Mouse (Mus musculus) spleen, postnatal 4 days (tissue): ENCODE measurements around the gene Thoc6.
A peak's percentile ranks its signal among the peaks of the same experiment; 100 is the strongest.

Experiments
- DNase-seq, 2 experiments: peaks; one replicate each; pipeline ENCODE4 v3.0.0; 2022; ENCODE audit warnings: low spot score in 2 of 2

Gene Thoc6

GRCm38 (mm10) chr17:23673424-23674073 lies at the start of gene Thoc6, which contains the start of gene Hcfc1r1:
Gene Thoc6, minus strand, starts transcription at chr17:23673882.
Gene Hcfc1r1, plus strand, starts transcription at chr17:23673596.
- DNase-seq, result peak; percentile 84 to 92

- no peak for DNase-seq
Measured at GRCm38 (mm10) chr17:23722376-23723125, 48.9 kb upstream of the Thoc6 start, which contains the start of gene 1520401A03Rik. Gene 1520401A03Rik, minus strand, starts transcription at chr17:23722783.

GRCm38 (mm10) chr17:23721886-23722285 lies 48.2 kb upstream of the Thoc6 start:
- no peak for DNase-seq

GRCm38 (mm10) chr17:23719455-23719854 lies 45.8 kb upstream of the Thoc6 start:
- DNase-seq, result no peak

- no peak for DNase-seq
Measured at GRCm38 (mm10) chr17:23717003-23717402, 43.3 kb upstream of the Thoc6 start.

GRCm38 (mm10) chr17:23706212-23706611 lies 32.5 kb upstream of the Thoc6 start:
- peak; percentile 70 to 91 for DNase-seq

- no peak for DNase-seq
Measured at GRCm38 (mm10) chr17:23705525-23706104, 31.9 kb upstream of the Thoc6 start.

GRCm38 (mm10) chr17:23704741-23705140 lies 31.1 kb upstream of the Thoc6 start:
- DNase-seq, result no peak

- DNase-seq, result no peak
Measured at GRCm38 (mm10) chr17:23703301-23703700, 29.6 kb upstream of the Thoc6 start.

GRCm38 (mm10) chr17:23700079-23700478 lies 26.4 kb upstream of the Thoc6 start:
- peak; percentile 81 to 88 for DNase-seq

- DNase-seq, result peak in 1 of 2 experiments; percentile 70
Measured at GRCm38 (mm10) chr17:23699131-23700077, 25.7 kb upstream of the Thoc6 start.

- DNase-seq, result no peak
Measured at GRCm38 (mm10) chr17:23695801-23696200, 22.1 kb upstream of the Thoc6 start.

GRCm38 (mm10) chr17:23694491-23694890 lies 20.8 kb upstream of the Thoc6 start:
- DNase-seq, result no peak

GRCm38 (mm10) chr17:23683856-23684672 lies 10.4 kb upstream of the Thoc6 start, which contains the start of gene Cldn9:
Gene Cldn9, minus strand, starts transcription at chr17:23684026.
- no peak for DNase-seq

GRCm38 (mm10) chr17:23683226-23683625 lies 9.5 kb upstream of the Thoc6 start:
- DNase-seq, result no peak

GRCm38 (mm10) chr17:23682530-23682929 lies 8.8 kb upstream of the Thoc6 start:
- DNase-seq, result no peak

- no peak for DNase-seq
Measured at GRCm38 (mm10) chr17:23682092-23682491, 8.4 kb upstream of the Thoc6 start.

- DNase-seq, result no peak
Measured at GRCm38 (mm10) chr17:23681086-23681485, 7.4 kb upstream of the Thoc6 start.

GRCm38 (mm10) chr17:23680336-23680735 lies 6.7 kb upstream of the Thoc6 start:
- DNase-seq, result no peak

GRCm38 (mm10) chr17:23679127-23679835 lies 5.6 kb upstream of the Thoc6 start, which contains the start of gene Cldn6:
Gene Cldn6, plus strand, starts transcription at chr17:23679249.
- DNase-seq, result no peak
